ENCODE assay signal across 8 mouse cellular contexts in the genomic region with DNA sequence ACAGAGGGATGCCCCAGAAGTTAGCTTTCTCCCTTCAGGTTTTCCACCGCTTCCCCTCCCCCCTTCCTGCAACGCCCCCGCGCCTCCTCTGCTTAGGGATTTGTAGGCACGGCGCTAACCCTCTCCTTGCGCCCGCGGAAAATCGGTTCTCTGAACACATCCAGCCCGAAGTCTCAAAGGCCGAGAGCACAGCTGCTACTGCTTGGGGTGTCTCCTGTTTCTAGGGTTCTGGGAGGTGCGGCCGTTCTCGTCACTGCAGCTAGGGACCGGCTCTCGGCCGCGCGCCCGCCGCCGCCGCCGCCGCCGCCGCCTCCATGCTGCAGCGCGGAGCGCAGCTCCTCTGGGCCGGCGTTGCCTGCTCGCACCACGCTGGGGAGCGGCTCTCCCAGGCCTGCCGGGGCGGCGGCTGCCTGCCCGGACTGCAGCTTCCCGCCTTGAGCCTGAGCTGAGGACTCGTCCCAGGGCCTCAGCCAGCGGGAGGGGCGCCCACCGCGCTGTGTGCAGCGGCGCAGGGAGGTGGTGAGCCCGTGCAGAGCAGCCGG. TPM values are rescaled to one million over a fixed set of nuclear protein-coding genes. Genes with fewer than 3 reads are reported as not detected.
DNase-seq lines count a peak whose midpoint lies in the region; ATAC-seq lines count a peak whose summit lies in the region.

A gene (plus strand): TSS at position 322 of the 542 bp plus-strand sequence.

- peak within 1 kb of the TSS; percentile 63 for H3K4me3 ChIP-seq in embryonic facial prominence, embryonic 12.5 days
- H3K4me3 ChIP-seq in midbrain, embryonic 10.5 days = peak within 1 kb of the TSS; percentile 71
- peak within 1 kb of the TSS; percentile 60 for H3K4me3 ChIP-seq in stomach, embryonic 16.5 days (replicated peaks; ENCODE audit: low read length)

- no peaks in the 10 kb centered on the region for H3K36me3 ChIP-seq in embryonic facial prominence, embryonic 12.5 days
- no peaks in the 10 kb centered on the region for H3K36me3 ChIP-seq in midbrain, embryonic 10.5 days
- no peaks in the 10 kb centered on the region for H3K36me3 ChIP-seq in stomach, embryonic 16.5 days (ENCODE audit: control insufficient read depth, insufficient read depth, low read length)

- H3K4me1 ChIP-seq in embryonic facial prominence, embryonic 12.5 days = 0 out of 2 replicates have a peak, but pooled peaks cover 13% of the 10 kb centered on the region
- H3K4me1 ChIP-seq in midbrain, embryonic 10.5 days = peaks cover 27% of the 10 kb centered on the region
- H3K4me1 ChIP-seq in stomach, embryonic 16.5 days (ENCODE audit: control insufficient read depth, insufficient read depth, low read length) = peaks cover 4% of the 10 kb centered on the region; the same call in 1 of the 2 replicates

- peak within 1 kb of the TSS; percentile 58 for H3K9ac ChIP-seq in embryonic facial prominence, embryonic 12.5 days
- H3K9ac ChIP-seq in stomach, embryonic 16.5 days (ENCODE audit: low read length) = peak within 1 kb of the TSS; percentile 66

- DNase-seq in thymus, postnatal 4 days = peak; percentile 15
- no peak for DNase-seq in thymus, adult 18-20 months
- DNase-seq in heart, postnatal 36 days = peak; percentile 4 to 9
- peak; percentile 62 to 83 for DNase-seq in layer of hippocampus, postnatal 25 days (ENCODE audit: extremely low spot score in 1 of 2, low spot score in 1 of 2)
- peak; percentile 83 for DNase-seq in midbrain, embryonic 10.5 days (ENCODE audit: low spot score)
- DNase-seq in spleen, postnatal 10 days (ENCODE audit: low spot score in 2 of 2) = no peak

- intact Hi-C loops in heart, postnatal 36 days (cut with DNase I) = no loop called here

- ATAC-seq in embryonic facial prominence, embryonic 12.5 days (ENCODE audit: insufficient number of reproducible peaks, insufficient read depth, low FRiP score, low TSS enrichment) = peak; percentile 82
- ATAC-seq in stomach, embryonic 16.5 days (ENCODE audit: insufficient read depth, low FRiP score) = peak; percentile 85

- H3K27ac ChIP-seq in embryonic facial prominence, embryonic 12.5 days = 0 out of 2 replicates have a peak within 1 kb of the TSS, but pooled peaks have one; percentile 41
- peak within 1 kb of the TSS; percentile 86 for H3K27ac ChIP-seq in midbrain, embryonic 10.5 days (replicated peaks)
- no peak within 1 kb of the TSS for H3K27ac ChIP-seq in stomach, embryonic 16.5 days (ENCODE audit: low read length)

- no peaks in the 10 kb centered on the region for H3K9me3 ChIP-seq in embryonic facial prominence, embryonic 12.5 days
- H3K9me3 ChIP-seq in midbrain, embryonic 10.5 days (replicated peaks) = no peaks in the 10 kb centered on the region
- no peaks in the 10 kb centered on the region for H3K9me3 ChIP-seq in stomach, embryonic 16.5 days (replicated peaks; ENCODE audit: control insufficient read depth, low read length)

- peak within 1 kb of the TSS; percentile 81 for H3K4me2 ChIP-seq in embryonic facial prominence, embryonic 12.5 days (replicated peaks)
- peak within 1 kb of the TSS; percentile 88 for H3K4me2 ChIP-seq in stomach, embryonic 16.5 days (ENCODE audit: low read depth, low read length)

- under 1% methylated on average over 46 of the region's 50 CpGs for WGBS in embryonic facial prominence, embryonic 12.5 days
- WGBS in midbrain, embryonic 10.5 days = under 1% methylated on average over 49 of the region's 50 CpGs
- under 1% methylated on average over 50 of the region's 50 CpGs for WGBS in stomach, embryonic 16.5 days

- peaks cover 41% of the 10 kb centered on the region for H3K27me3 ChIP-seq in embryonic facial prominence, embryonic 12.5 days
- H3K27me3 ChIP-seq in midbrain, embryonic 10.5 days (ENCODE audit: low read depth, poor library complexity, severe bottlenecking) = peaks cover 77% of the 10 kb centered on the region
- peaks cover 42% of the 10 kb centered on the region for H3K27me3 ChIP-seq in stomach, embryonic 16.5 days (ENCODE audit: control insufficient read depth, insufficient read depth, low read length)

RNA-seq across cellular contexts. Expression of the gene that starts here (rescaled TPM):
- 5.6 and 5.7 TPM in 2 replicates for polyA plus RNA-seq in embryonic facial prominence, embryonic 12.5 days (2016; fragmentation: Nextera tagmentation; extraction: Ambion mirVana)
- not detected for total RNA-seq in heart, postnatal 36 days (2021)
- total RNA-seq in layer of hippocampus, postnatal 25 days (2021) = 100 to 1,000 TPM in 1 of 2 experiments, 10 to 100 TPM in 1; 88.7 to 111 TPM
- 0.73 and 0.94 TPM in 2 replicates for polyA plus RNA-seq in midbrain, embryonic 10.5 days (2016; fragmentation: Nextera tagmentation; extraction: Ambion mirVana)
- 0.85 and 0.87 TPM in 2 replicates for polyA plus RNA-seq in stomach, embryonic 16.5 days (2015; fragmentation: Nextera tagmentation; extraction: Ambion mirVana)

Comparison
In these comparisons a context has a peak if more than half of its experiments do, and no peak if none do; other contexts are left out.
1. RNA of the gene that starts here (total RNA-seq): 88.7 to 111 TPM in layer of hippocampus, postnatal 25 days; not detected in heart, postnatal 36 days; every median in the first group is over 10 times any median in the second.
2. DNase-seq: peak in thymus, postnatal 4 days (single experiment) and layer of hippocampus, postnatal 25 days (2 of 2); none in thymus, adult 18-20 months (0 of 2) and spleen, postnatal 10 days (0 of 2).
3. Peak in DNase-seq in heart, postnatal 36 days; RNA of the gene not detected or under 1 TPM.
4. Peak in DNase-seq, H3K4me3 ChIP-seq and H3K27ac ChIP-seq in midbrain, embryonic 10.5 days; RNA of the gene not detected or under 1 TPM.
5. Peak in ATAC-seq, H3K4me3 ChIP-seq, H3K9ac ChIP-seq and H3K4me2 ChIP-seq in stomach, embryonic 16.5 days; RNA of the gene not detected or under 1 TPM.
6. Peak in every context shown above with its lines, with median percentiles within 50 percentile points of each other: H3K4me3 ChIP-seq.